Mouse (Mus musculus): ENCODE data around the gene Tmod4.
A peak's percentile ranks its signal among the peaks of the same experiment; 100 is the strongest.

Tmod4 gene

GRCm38 (mm10) chr3:95174011-95174592 lies 49.8 kb downstream of the Tmod4 start:
- DNase-seq (ENCODE audit: low spot score): peak; percentile 90

DNA sequence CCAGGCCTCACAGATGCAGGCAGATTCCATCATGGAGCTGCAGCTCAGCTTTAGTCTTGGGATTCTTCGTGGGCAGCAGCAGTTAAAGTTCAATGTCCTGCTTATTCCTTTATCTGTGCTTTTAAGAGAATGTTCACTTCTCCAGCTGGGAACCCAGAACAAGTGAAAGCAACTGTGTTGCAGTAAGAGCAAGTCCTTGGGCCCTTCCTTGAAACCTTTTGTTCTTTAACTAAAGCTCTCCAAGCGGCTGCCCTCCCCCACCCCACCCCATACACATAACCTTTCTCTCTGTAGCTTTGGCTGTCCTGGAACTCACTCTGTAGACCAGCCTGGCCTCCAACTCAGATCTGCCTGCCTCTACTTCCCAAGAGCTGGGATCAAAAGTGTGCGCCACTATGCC lies 52.2 kb downstream of the Tmod4 start:
- no peak for DNase-seq (ENCODE audit: low spot score)

DNA sequence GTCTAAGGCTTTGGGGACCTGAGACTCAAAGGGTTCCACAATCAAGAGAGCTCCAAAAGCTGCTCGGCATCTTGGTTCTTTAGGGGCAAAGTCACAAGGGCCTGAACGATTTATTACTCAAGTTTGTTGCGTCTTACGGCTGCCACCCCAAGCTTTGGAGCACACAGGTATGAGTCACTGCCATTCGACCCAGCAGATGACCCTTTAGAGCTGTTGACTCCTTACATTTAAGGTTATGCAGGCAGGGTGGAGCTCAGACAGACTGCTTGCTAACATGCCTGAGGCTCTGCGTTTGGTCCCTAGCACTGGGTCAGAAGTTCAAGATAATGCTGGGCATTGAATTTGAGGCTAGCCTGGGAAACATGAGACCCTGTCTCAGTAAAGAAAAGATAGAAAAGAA lies 53.3 kb downstream of the Tmod4 start:
- DNase-seq (ENCODE audit: low spot score): no peak

Data from urinary bladder, postnatal 14 days (tissue).